Comparison of ENCODE assay signal across 8 mouse cellular contexts in genomic region chr12:5215836-5216747, GRCm38 (mm10).
DNase-seq lines count a peak whose midpoint lies in the region; ATAC-seq and TF ChIP-seq lines count a peak whose summit lies in the region.
"Had no signal": no experiment of that assay in that cellular context is flagged by ENCODE, and none has a peak within 500 bp of the region (broad histone marks: within the 10 kb centered on the region; RNA-seq: fewer than 3 reads in every experiment).

No protein-coding gene starts in this region.

- no peak overlapping the region for H3K9ac ChIP-seq in forebrain, embryonic 14.5 days (ENCODE audit: low read length)
- no peak overlapping the region; the same call in 1 of the 2 replicates for H3K9ac ChIP-seq in hindbrain, postnatal 0 days (replicated peaks; ENCODE audit: low read length)

- H3K4me3 ChIP-seq in forebrain, embryonic 14.5 days (ENCODE audit: low read depth, low read length): no peak overlapping the region
- no peak overlapping the region for H3K4me3 ChIP-seq in hindbrain, postnatal 0 days (ENCODE audit: low read length)

- DNase-seq in lung, postnatal 14 days: peak; percentile 32
- DNase-seq in lung, postnatal 10 days: no peak
- DNase-seq in forebrain, embryonic 14.5 days (ENCODE audit: low spot score): peak; percentile 93
- peak; percentile 79 for DNase-seq in hindbrain, postnatal 0 days (ENCODE audit: low spot score)
- DNase-seq in retina, embryonic 14.5 days (ENCODE audit: low spot score): peak; percentile 73
- DNase-seq in ovary, postnatal 14 days (ENCODE audit: low spot score): no peak
- no peak for DNase-seq in right cerebral cortex, postnatal 14 days

- peak overlapping the region; percentile 39; the same call in 1 of the 2 replicates for H3K27ac ChIP-seq in forebrain, embryonic 14.5 days (ENCODE audit: low read depth, low read length)
- peak overlapping the region; percentile 37 for H3K27ac ChIP-seq in hindbrain, postnatal 0 days

- no peak for TF ChIP-seq CTCF in hindbrain, postnatal 0 days (IDR thresholded peaks at IDR 0.05; ENCODE audit: low read depth)

- H3K4me2 ChIP-seq in forebrain, embryonic 14.5 days (ENCODE audit: low read length): 0 out of 2 replicates have a peak overlapping the region, but pooled peaks have one; percentile 18
- no peak overlapping the region for H3K4me2 ChIP-seq in hindbrain, postnatal 0 days (ENCODE audit: low read depth, low read length)

- 9% methylated on average over 15 of the region's 15 CpGs for WGBS in forebrain, embryonic 14.5 days
- 20% methylated on average over 15 of the region's 15 CpGs for WGBS in hindbrain, postnatal 0 days

- H3K4me1 ChIP-seq in forebrain, embryonic 14.5 days (ENCODE audit: control insufficient read depth, insufficient read depth, low read length): peaks cover 46% of the 10 kb centered on the region
- peaks cover 42% of the 10 kb centered on the region for H3K4me1 ChIP-seq in hindbrain, postnatal 0 days (ENCODE audit: insufficient read depth, low read length)

- H3K36me3 ChIP-seq in forebrain, embryonic 14.5 days (ENCODE audit: control insufficient read depth, insufficient read depth, low read length): no peaks in the 10 kb centered on the region
- H3K36me3 ChIP-seq in hindbrain, postnatal 0 days (ENCODE audit: insufficient read depth, low read length): no peaks in the 10 kb centered on the region

- H3K27me3 ChIP-seq in forebrain, embryonic 14.5 days (replicated peaks; ENCODE audit: control insufficient read depth, insufficient read depth, low read length): no peaks in the 10 kb centered on the region
- H3K27me3 ChIP-seq in hindbrain, postnatal 0 days (ENCODE audit: insufficient read depth, low read length): no peaks in the 10 kb centered on the region

- no peaks in the 10 kb centered on the region for H3K9me3 ChIP-seq in forebrain, embryonic 14.5 days (replicated peaks; ENCODE audit: control insufficient read depth, low read length)
- no peaks in the 10 kb centered on the region for H3K9me3 ChIP-seq in hindbrain, postnatal 0 days (ENCODE audit: low read length)

- ATAC-seq in forebrain, embryonic 14.5 days: peak; percentile 83
- ATAC-seq in hindbrain, postnatal 0 days: peak; percentile 68
- ATAC-seq: inflammation-experienced regulatory T-cells, adult 6 months had no signal

Comparison
In these comparisons a context has a peak if more than half of its experiments do, and no peak if none do; other contexts are left out.
1. DNase-seq: peak in lung, postnatal 14 days (single experiment), forebrain, embryonic 14.5 days (single experiment), hindbrain, postnatal 0 days (single experiment) and retina, embryonic 14.5 days (single experiment); none in lung, postnatal 10 days (single experiment), ovary, postnatal 14 days (single experiment) and right cerebral cortex, postnatal 14 days (single experiment).